Mouse (Mus musculus) monocyte, adult 2 months (primary cell): ENCODE results near the gene Gatd1.

ENCODE experiments used
- DNase-seq, 2 experiments: peaks; one replicate each; pipeline ENCODE4 v3.0.0; 2022; ENCODE audit warnings: low spot score in 2 of 2, low read depth in 1 of 2

Gene Gatd1

DNA sequence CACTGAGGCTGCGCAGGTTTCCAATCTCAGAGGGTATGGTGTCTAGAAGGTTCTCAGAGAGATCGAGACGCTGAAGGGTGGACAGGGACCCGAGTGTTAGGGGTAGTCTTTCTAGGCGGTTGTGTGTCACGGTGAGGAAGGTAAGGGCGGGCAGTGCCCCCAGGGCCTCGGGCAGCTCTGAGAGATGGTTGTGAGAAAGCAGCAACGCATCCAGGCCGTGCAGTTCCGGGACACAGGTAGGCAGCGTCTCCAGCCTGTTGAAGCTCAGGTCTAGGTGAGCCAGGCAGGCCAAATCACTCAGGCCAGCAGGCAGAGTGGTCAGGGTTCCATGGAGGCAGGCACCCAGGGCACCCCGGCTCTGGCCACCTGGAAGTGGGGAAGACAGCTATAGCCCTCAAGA lies 28.3 kb upstream of the Gatd1 start:
- no peak for DNase-seq

DNA sequence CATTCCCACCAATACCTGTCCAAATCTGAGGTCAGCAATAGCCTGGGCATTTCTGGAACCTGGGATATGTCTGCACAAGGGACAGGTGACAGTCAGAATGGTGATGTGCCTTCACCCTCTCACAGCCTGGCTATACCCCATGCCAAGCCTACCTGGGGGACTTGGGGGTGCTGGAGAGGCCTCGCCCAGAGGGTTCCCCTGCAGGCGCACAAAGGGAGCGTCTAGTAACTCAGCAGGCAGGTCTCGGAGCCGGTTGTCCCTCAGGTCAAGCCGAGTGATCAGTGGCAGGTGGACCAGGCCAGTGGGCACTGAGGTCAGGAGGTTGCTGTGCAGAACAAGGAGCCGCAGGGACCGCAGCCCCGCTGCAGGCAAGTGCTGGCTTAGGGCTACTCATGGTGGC lies 27.5 kb upstream of the Gatd1 start:
- no peak for DNase-seq

DNA sequence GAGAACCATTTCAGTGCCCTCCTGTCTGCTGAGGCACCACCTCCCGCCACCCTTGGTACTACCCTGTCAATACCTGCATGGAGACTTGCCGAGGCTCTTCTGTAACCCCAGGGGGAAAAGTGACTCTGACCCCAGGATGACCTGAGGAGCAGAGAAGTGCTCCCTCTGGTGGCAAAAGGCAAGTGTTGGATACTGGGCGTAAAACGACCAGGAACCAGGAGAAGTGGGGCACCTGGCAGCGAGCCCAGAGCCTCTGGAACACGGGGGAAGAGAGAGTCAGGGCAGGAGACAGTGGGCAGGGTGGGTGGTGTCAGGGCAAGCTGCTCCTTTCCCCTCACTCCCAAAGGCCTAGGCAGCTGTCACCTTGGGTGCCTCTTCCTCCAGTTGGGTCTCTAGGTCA lies 26.7 kb upstream of the Gatd1 start:
- no peak for DNase-seq

DNA sequence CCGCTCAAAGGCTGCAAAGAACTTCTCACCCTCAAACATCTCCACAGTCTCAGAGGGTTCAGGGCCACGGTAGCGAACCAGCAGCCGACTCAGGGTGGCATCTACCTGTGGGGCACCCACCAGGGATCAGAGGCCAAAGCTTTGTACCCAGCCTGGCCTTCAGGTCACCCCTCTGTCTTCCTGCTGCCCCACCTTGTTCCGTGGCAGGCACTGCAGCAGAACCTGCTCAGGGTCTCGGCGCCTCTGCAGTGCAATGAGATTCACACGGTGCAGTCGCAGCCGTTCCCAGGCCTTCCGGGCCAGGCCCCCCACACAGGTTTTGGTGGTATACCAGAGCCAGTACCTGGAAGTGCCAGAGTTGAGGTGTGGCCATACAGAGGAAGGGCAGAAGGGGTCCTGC lies 25.9 kb upstream of the Gatd1 start:
- DNase-seq: no peak

DNA sequence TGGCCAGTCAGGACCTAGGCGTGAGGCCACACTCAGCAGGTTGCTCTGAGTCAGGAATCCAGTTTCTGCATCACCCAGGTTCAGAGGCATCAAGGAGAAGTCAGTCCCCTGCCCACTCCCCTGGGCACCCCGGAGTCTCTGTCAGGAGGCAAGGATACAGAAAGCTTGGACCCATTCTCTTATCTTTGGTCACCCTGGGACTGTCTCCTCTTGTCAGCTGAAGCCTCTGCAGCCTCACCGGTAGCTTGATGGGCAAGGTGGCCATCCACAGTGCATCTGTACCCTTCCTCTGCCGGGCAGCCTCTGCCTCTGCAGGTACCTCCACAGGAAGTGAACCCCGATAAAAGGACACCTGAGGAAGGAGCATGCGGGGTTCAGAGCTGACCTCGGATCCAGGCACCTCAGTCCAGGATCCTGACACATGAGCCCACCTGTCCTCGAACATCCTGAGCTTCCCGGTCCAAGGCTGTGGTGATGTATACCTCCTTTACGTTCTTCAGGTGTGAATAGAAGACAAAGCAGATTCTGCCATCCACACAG lies 25.3 kb upstream of the Gatd1 start:
- no peak for DNase-seq

DNA sequence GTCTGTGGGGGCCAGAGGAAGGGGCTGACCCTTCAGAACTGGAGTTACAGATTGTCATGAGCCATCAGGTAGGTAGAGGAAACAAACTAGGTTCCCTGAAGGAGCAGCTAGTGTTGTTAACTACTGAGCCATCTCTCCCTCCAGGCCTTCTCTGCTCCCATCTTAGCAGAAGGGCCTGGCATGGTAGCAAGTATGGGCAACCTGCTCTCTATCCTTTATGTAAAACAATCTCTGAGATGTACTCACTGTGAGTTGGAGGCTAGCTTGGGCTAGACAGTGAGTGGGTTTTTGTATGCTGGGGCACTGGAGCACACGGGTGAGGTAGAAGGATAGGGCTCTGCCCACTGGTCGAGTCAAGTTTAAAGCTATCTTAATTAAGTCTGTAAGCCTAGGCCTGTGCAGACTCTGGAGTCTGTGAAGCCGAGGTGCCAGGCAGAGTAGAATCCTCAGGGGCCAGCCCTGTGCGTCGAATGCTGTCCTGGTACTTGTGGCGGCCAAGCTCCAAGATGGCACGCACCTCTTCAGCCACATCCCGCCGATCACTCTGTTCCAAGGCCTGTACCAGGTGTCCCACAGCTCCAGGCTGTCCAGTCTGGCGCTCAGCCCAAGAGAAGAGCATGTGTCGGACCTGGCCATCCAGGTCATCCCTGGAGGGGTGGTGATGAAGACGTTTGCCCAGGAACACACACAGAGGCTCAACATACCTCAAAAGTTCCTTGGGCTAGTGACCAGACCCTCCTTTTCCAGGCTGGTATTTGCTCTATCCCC lies 24.4 kb upstream of the Gatd1 start:
- DNase-seq: no peak

DNA sequence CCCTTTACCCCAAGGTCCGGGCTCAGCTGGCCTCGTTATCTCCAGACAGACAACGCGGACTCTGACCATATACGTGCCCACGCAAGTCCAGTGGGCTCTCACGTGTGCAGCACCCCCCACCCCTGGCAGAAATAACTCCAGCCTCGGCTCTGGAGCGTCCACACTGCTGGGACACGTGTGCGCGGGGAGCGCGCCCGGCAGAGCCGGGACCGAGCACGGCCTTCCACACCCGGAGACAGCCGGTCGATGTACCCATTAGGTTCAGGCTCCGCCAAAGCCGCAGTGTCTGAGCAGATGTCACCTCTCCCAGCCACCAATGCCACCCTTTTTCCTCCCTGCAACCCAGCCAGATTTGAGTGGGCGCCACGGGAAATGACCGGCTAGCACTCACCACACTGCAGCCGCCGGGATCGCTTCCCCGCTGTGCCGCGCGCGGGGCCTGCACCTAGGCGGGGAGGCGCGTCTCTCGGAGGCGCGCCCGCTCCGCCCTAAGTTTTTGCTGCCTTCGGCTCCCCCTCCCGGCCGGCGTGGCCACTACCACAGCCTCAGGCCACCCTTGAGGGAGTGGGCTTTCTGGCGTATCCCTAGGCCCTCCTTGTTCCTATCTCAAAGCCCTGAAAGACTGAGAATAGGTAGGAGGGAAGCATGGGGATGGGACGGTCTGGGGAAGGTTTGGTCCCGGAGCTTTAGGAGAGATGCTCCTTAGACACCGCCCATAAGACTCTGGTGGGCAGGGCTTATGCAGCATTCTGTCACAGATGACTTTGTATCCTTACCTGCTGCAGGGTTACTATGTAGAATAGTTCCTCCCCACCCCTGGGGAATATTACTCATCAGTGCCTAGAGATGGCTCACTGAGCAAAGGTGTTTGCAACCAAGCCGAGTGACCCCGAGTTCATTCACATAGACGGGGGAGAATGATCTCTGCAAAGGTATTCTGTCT lies 23.5 kb upstream of the Gatd1 start, which contains the start of gene Slc25a22:
TSS of gene Slc25a22 (minus strand) at position 715 of the 943 bp plus-strand sequence.
- DNase-seq: peak in 1 of 2 experiments; percentile 61

DNA sequence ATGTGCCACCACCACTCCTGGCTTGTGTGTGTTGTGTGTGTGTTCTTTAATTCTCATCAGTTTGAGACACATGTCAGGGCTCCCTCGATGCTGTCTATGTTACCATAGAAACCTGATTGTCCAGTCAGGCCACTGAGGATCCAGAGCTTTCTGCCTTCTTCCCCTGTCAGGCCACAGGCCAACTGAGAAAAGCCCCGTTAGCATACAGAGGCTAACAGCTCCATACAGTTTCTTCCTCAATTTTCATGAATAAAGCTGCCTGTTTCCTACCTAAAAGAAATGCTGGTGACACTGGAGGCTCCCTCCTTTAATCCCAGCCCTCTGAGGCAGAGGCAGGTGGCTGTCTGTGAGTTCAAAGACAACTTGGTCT lies 22.6 kb upstream of the Gatd1 start:
- no peak for DNase-seq

DNA sequence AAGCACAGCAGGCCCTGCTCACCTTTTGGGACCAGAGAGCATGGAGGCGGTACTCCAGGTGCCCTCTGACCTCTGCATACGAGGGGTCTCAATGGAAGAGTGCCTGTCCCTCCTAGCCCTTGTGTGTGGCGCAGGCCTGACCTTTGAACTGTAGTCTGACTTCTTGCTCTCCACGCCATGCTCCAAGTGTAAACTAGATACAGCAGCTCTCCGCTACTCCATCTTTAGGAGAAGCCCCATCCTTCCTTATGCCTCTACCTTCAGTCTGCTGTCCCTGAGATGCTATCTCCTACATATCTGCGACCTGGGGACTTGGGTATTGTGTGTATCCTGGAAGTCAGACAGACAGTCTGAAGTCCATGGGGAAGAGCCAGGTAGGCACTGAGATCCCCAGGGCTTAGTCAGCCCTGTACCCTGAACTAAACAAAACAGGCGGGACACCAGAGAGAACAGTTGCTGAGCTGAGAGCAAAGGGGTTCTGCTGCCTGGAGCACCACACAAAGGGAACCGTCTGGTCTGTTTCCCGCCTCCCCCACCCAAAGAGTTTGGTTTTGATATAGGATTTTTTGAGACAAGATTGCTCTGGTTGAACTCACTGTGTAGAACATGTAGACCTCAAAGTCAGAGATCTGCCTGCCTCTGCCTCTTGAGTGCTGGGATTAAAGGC lies 22.1 kb upstream of the Gatd1 start:
- DNase-seq: no peak

DNA sequence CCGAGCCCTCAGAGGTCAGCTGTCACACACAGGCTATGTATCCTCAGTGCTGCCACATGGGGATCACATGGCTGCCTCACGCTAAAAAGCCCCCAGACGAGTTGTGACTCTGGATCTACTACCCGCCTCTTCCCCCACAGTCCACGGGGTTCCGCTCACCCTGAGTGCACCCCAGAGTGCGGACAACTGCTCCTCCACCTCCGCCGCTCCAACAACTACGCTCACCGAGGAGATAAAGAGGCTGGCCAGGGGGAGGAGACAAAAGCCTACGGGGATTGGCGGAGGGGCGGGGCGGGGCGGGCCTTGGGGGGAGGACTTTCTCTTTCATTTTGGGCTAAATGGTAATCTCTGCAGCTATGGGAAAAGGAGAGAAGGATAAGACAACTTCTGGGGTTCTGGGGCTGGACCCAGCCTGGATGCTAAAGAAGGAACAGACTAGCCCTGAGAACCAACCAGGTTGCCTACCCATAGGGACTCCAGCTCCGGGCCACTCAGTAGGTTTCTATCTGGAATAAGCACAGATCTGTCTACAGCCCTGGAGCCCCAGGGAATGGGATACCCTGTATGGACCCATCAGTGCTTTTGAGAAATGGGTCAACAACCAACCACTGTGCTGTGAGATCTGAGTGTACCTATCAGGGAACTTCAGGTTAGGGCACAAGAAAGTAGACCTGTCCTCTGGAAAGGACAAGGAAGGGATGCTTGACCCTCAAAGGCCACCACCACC lies 21.4 kb upstream of the Gatd1 start:
- no peak for DNase-seq

DNA sequence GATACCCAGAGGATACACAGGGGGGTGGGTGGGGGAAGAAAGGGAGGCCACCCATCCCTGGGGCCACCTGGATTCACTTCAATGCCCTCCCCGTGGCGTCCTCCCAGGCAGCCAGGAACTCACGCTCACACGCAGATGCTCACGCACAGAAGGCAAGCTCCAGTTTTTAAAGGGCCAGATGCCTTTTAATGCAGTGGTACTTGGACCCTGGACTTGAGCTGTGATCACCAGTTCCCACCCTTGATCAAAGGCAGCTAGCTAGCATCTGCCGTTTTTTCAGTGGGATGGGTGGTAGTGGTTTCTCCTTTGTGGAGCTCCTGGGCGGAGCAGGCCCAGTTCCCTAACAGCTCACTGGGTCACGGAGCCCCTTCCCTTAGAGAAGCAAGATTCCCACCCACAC lies 20.5 kb upstream of the Gatd1 start:
- no peak for DNase-seq

DNA sequence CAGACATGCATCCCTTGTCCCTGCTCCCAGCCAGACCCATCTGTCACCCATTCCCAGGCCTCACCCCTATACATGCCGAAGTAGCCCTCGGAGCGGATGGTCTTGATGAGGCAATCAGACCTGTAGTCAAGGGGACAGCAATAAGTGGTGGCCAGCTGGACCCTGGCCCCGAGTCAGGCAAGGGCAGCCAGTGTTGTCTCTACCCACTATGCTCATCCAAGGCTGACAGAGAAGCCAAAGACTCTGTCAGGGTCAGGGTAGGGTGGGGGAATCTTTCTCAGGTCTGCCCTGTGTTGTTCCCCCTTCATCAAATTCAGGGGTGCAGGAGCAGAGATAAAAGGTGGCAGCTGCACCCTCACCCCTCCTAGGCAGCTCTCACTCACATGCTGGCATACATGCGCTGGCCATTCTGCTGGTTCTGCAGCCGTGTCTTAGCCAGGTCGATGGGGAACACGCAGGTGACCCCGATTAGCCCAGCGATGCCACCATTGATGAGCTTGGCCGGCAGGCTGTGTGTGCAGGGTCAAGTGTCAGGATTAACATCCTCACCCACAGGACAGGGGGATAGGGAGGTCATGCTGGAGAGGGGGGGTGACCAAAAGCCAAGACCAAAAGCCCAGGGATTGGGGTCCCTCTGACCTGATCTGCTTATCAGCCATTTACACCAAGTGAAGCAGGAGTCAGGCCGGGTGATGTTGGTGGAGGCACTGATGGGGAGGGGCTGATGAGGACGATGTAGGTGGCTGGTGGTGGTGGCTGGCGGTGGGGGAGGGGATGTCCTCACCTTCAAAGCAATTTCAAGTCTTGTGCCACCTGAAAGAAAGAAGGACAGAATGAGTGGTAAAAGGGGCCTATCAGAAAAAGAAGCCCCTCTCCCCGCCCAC lies 19.8 kb upstream of the Gatd1 start:
- no peak for DNase-seq

DNA sequence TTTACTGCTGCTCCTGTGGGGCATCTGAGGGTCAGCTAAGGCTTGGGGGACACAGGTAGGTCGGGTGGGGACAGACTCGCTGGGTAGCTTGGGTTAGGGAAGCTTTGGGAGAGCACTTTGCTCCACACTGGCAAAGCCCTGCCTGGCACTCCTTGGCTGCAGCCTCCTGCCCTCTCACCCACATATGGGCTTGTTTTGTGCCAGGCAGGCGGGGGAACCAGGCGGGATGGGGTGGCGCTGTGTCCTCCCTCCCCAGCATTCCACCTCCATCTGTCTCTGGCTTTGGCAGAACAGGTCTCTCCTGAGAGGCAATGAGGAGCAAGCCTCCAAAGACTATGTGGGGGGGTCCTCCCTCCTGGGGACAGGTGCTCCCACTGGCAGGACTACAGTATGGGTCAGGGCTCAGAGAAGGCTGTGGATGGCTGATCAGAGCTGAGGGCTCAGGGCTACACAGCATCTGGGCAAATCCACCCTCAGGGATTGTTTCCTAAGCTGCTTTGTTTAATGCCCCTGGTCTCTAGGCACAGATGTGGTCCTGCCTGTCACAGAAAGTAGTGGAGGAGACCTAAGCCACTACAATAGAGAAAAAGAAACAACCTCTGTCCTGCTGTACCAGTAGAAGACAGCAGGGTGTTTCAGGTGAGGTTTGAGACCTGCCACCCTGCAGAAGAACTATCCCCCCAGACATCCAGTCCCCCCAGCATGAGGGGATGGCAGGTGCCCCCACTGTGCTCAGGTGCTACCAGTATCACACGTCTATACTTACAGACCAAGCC lies 19.0 kb upstream of the Gatd1 start:
- no peak for DNase-seq

DNA sequence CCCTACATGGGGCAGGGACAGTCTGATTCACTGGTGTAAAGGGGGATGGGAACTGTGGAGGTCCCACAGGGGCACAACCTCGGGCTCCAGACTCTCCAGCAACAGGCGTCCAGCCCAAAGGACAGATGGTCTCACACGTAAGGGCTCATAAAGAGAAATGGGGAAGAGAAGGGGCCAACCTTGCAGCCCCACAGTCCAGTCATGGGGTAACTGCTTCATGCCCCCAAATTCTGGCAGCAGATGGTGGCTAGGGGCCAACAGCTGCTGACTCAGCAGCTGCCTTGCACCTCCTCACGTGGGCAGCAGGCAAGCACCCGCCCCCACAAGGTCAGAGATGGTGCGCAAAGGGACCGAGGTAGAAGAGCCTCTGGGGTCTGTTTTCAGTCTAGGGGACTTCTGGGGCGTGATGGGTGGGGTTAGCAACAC lies 18.3 kb upstream of the Gatd1 start:
- DNase-seq: no peak

DNA sequence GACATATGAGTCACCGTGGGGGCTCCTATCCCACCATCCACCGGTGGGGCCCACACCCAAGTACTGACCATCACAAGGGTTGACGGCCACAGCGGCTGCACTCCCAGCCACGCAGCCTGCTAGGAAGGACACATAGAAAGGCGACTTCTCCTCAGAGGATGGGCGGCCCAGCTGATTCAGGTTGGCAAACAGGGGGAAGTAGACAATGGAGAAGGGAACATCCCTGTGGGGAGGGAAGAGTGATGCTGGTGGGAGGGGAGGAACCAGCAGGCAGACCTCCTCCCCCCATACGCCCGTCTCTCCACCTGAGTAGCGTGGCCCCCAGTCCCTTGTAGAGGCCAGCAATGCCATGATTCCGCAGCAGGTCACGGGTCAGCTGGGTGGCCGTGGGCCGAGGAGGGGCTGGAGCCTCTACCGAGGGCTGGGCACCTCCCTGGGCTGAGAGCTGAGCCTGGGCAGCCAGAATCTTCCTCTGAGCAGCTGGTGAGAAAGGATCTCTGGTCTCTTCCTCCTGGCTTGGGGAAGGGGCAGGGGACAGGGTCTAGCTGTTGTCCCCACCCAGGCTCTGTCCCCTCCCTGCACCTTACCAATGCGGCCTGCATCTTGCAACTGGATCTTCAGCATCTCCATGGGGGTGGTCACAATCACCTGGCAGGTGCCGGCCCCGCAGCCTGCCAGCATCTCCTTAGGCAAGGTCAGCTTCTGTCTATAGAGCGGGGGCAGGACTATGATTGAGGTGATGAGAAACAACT lies 17.7 kb upstream of the Gatd1 start:
- no peak for DNase-seq

DNA sequence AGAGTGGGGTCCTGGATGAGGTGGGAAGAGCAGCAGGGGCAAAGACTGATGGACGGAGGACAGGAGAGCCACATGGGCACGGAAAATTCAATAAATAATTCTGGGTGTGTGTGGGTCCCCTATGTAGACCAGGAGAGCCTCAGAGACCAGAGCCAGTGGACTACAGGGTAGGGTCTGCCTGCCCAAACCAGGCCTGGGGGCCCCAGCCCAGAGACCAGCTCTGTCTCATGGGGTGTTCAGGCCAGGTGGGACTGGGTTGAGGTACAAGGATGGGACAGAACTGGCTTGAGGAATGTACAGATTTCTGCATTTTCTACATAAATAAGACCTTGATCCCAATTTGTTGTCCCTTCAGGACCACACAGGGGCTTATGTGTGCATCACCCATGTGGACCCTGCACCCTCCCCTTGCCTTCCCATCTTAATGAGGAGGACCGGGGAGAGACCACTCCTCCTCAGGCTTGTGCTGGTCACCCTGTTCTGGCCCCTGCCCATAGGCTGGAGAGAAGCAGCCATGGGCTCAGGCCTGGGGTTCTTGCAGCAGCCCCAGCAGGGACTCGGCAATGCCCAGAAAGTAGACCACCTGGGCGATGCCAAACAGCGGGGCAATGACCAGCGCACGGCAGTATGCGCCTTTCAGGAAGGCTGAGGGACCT lies 16.8 kb upstream of the Gatd1 start:
- no peak for DNase-seq

DNA sequence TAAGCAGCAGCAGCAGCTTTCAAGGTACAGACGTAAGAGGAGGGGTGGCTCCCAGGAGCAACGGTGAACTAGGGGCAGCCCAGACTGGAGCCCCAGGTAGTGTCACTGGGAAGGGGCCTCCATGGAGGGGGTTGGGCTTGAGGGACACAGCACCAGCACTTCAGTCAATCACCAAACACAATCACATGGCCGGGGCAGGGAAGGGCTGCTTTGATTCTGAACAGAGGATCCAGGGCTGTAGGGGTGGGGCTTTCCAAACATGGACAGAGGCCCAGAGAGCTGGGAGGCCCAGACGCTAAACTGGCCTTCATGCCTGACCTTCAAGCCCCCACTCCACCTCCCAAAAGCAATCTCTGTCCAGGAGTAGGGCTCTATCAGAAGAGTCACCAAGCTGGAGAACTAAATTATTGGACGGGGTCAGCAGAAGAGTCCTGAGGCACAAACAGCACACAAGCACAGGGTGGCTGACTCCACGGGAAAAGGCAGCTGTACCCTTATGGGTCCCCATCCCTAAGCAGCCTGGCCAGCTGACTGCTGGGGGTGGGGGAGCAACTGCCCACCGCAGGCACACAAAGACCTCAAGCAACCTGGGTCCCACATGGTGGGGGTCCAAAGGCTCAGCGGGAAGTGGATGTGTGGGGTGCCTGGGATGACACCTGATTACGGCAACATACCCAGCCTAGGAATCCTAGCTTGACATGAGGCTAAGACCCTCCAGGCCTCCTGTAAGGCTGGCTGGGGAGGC lies 16.1 kb upstream of the Gatd1 start:
- DNase-seq: no peak
